Mouse (Mus musculus): ENCODE measurements at regions not wholly inside any gene's neighbourhood (a gene's known extent, or its start where the extent isn't known, plus 50 kb on each side); places are given as distances from the start of the nearest gene placed in this dataset. TPM values are rescaled to one million over a fixed set of nuclear protein-coding genes. Genes with fewer than 3 reads are reported as not detected.

GRCm38 (mm10) chr13:6473401-6474190 lies 74.4 kb upstream of the Pitrm1 start:
- peak overlapping the region; percentile 7; the same call in 1 of the 2 replicates for H3K4me2 ChIP-seq
- H3K4me3 ChIP-seq: no peak overlapping the region
- H3K9me3 ChIP-seq: no peaks in the 10 kb centered on the region
- H3K36me3 ChIP-seq: no peaks in the 10 kb centered on the region
- peak; percentile 72 for ATAC-seq (ENCODE audit: low FRiP score, low read depth)
- 28% methylated on average over 12 of the region's 12 CpGs for WGBS
- no peaks in the 10 kb centered on the region for H3K27me3 ChIP-seq
- no peak overlapping the region for H3K9ac ChIP-seq
- H3K27ac ChIP-seq (replicated peaks): peak overlapping the region; percentile 42; the same call in 1 of the 2 replicates
- peaks cover 35% of the 10 kb centered on the region for H3K4me1 ChIP-seq (replicated peaks)

- no peak overlapping the region for H3K9ac ChIP-seq
- no peak overlapping the region for H3K27ac ChIP-seq (replicated peaks)
- H3K4me2 ChIP-seq: no peak overlapping the region
Observed at GRCm38 (mm10) chr13:6479667-6480066, 68.3 kb upstream of the Pitrm1 start.

GRCm38 (mm10) chr13:6484418-6484817 lies 63.5 kb upstream of the Pitrm1 start:
- H3K4me2 ChIP-seq: no peak overlapping the region
- no peak overlapping the region for H3K27ac ChIP-seq (replicated peaks)
- no peak overlapping the region for H3K4me3 ChIP-seq
- no peaks in the 10 kb centered on the region for H3K9me3 ChIP-seq
- H3K4me1 ChIP-seq (replicated peaks): no peaks in the 10 kb centered on the region
- H3K27me3 ChIP-seq: no peaks in the 10 kb centered on the region
- H3K36me3 ChIP-seq: no peaks in the 10 kb centered on the region
- no peak overlapping the region for H3K9ac ChIP-seq
- ATAC-seq (ENCODE audit: low FRiP score, low read depth): no peak

More at GRCm38 (mm10) chr13:6479667-6480066, 68.3 kb upstream of the Pitrm1 start:
- 73% methylated on average over 6 of the region's 6 CpGs for WGBS
- no peak for ATAC-seq (ENCODE audit: low FRiP score, low read depth)
- no peaks in the 10 kb centered on the region for H3K27me3 ChIP-seq
- no peak overlapping the region for H3K4me3 ChIP-seq
- no peaks in the 10 kb centered on the region for H3K36me3 ChIP-seq
- no peaks in the 10 kb centered on the region for H3K4me1 ChIP-seq (replicated peaks)
- no peaks in the 10 kb centered on the region for H3K9me3 ChIP-seq

GRCm38 (mm10) chr13:6487837-6488236 lies 60.1 kb upstream of the Pitrm1 start:
- Histone ChIP-seq H3K9me3 (no peaks in the 10 kb centered on the region), H3K27ac (replicated peaks) (no peak overlapping the region), H3K4me1 (replicated peaks) (no peaks in the 10 kb centered on the region), H3K4me3 (no peak overlapping the region), H3K9ac (no peak overlapping the region), H3K4me2 (no peak overlapping the region), H3K27me3 (no peaks in the 10 kb centered on the region), H3K36me3 (no peaks in the 10 kb centered on the region)
- ATAC-seq (ENCODE audit: low FRiP score, low read depth): no peak
- 89% methylated on average over 3 of the region's 3 CpGs for WGBS

- Histone ChIP-seq H3K9ac (no peak overlapping the region), H3K9me3 (no peaks in the 10 kb centered on the region), H3K27ac (replicated peaks) (no peak overlapping the region), H3K4me3 (no peak overlapping the region), H3K27me3 (no peaks in the 10 kb centered on the region), H3K4me2 (no peak overlapping the region), H3K4me1 (replicated peaks) (no peaks in the 10 kb centered on the region), H3K36me3 (no peaks in the 10 kb centered on the region)
- 83% methylated on average over 5 of the region's 5 CpGs for WGBS
- ATAC-seq (ENCODE audit: low FRiP score, low read depth): no peak
Observed at GRCm38 (mm10) chr13:6492916-6493619, 54.9 kb upstream of the Pitrm1 start.

Small RNAs in the stretch of these regions (microRNA-seq; reads per million reads assigned to microRNA genes)
- gene Gm26259: not detected
